Mouse (Mus musculus) intestine, postnatal 0 days (tissue): ENCODE results near the gene Cst8. TPM values are rescaled to one million over a fixed set of nuclear protein-coding genes. Genes with fewer than 3 reads are reported as not detected.
"Not testable (repeated sequence)": the region's sequence is repeated elsewhere in the genome, so short reads cannot be mapped to it uniquely, and the experiment has no call there.

ENCODE experiments used
- ATAC-seq: fragments of 200-750 bp; cut with Nextera tagmentation; 2 replicates; pipeline ENCODE4 v1.8.0; 2017; ENCODE audit warnings: mild to moderate bottlenecking, moderate TSS enrichment, moderate library complexity
- H3K27ac ChIP-seq: fragments of 300-500 bp; sonication (generic); 2 replicates; pipeline ENCODE4 v1.5.1; 2014; ENCODE audit warnings: mild to moderate bottlenecking, low read depth, low read length, moderate library complexity
- H3K27me3 ChIP-seq: fragments of 300-500 bp; sonication (generic); replicated peaks from 2 replicates; pipeline ENCODE4 v1.6.1; 2014; ENCODE audit warnings: low read length, mixed read lengths; ENCODE audit not compliant: control insufficient read depth, insufficient read depth
- H3K36me3 ChIP-seq: fragments of 300-500 bp; sonication (generic); 2 replicates; pipeline ENCODE4 v1.6.1; 2014; ENCODE audit warnings: mild to moderate bottlenecking, moderate library complexity; ENCODE audit not compliant: control insufficient read depth, insufficient read depth
- H3K4me1 ChIP-seq: fragments of 300-500 bp; sonication (generic); replicated peaks from 2 replicates; pipeline ENCODE4 v1.6.1; 2014; ENCODE audit warnings: antibody characterized with exemption, low read length, mixed read lengths; ENCODE audit not compliant: control insufficient read depth, insufficient read depth
- H3K4me2 ChIP-seq: fragments of 300-500 bp; sonication (generic); replicated peaks from 2 replicates; pipeline ENCODE4 v1.6.1; 2014; ENCODE audit warnings: low read depth, mild to moderate bottlenecking, moderate library complexity
- H3K4me3 ChIP-seq: fragments of 300-500 bp; sonication (generic); 2 replicates; pipeline ENCODE4 v1.5.1; 2014; ENCODE audit warnings: low read depth, low read length
- H3K9ac ChIP-seq: fragments of 300-500 bp; sonication (generic); 2 replicates; pipeline ENCODE4 v1.6.1; 2014; ENCODE audit warnings: mild to moderate bottlenecking, low read depth, low read length
- H3K9me3 ChIP-seq: fragments of 300-500 bp; sonication (generic); 2 replicates; pipeline ENCODE4 v1.6.1; 2016; ENCODE audit warnings: mixed run types; ENCODE audit not compliant: control insufficient read depth
- CTCF ChIP-seq: sonication (generic); IDR thresholded peaks from 2 replicates; pipeline ENCODE4 v1.5.1; 2016; ENCODE audit warnings: low read depth, mild to moderate bottlenecking, control low read depth, antibody characterized with exemption, moderate library complexity
- WGBS: fragments of 180-500 bp; shearing (Covaris S2); extraction: QIAGEN DNeasy Blood & Tissue Kit; methylation state at CpG from one replicate; pipeline ENCODE4 v1.1.7; 2014; 5-methylcytosine and 5-hydroxymethylcytosine counted together
- polyA plus RNA-seq: library from polyadenylated mRNA; unstranded; fragments of >200 nt; fragmentation: Nextera tagmentation; extraction: Ambion mirVana; gene quantifications from 2 replicates; pipeline ENCODE4 v1.2.1, GENCODE M21; 2015

Cst8 gene
- polyA plus RNA-seq = not detected in 2 replicates

GRCm38 (mm10) chr2:148798485-148798884 is at the start of gene Cst8:
Gene Cst8, plus strand, starts transcription at chr2:148798785.
- no peak for ATAC-seq
- no peak within 1 kb of the TSS for H3K4me3 ChIP-seq
- no peak for TF ChIP-seq CTCF
- H3K4me2 ChIP-seq = no peak within 1 kb of the TSS
- H3K9ac ChIP-seq = no peak within 1 kb of the TSS
- H3K4me1 ChIP-seq = no peaks in the 10 kb centered on the region
- no peak within 1 kb of the TSS for H3K27ac ChIP-seq
- 81% methylated on average over 1 of the region's 1 CpGs for WGBS
- no peaks in the 10 kb centered on the region for H3K36me3 ChIP-seq
- no peaks in the 10 kb centered on the region for H3K9me3 ChIP-seq
- H3K27me3 ChIP-seq = no peaks in the 10 kb centered on the region

GRCm38 (mm10) chr2:148750058-148750457 is 48.5 kb upstream of the Cst8 start, which contains the start of gene Cstl1:
Gene Cstl1, plus strand, starts transcription at chr2:148750358.
- Histone ChIP-seq H3K9ac (no peak within 1 kb of the TSS), H3K36me3 (no peaks in the 10 kb centered on the region), H3K27ac (no peak within 1 kb of the TSS), H3K4me2 (no peak within 1 kb of the TSS), H3K27me3 (no peaks in the 10 kb centered on the region), H3K4me3 (no peak within 1 kb of the TSS), H3K4me1 (no peaks in the 10 kb centered on the region), H3K9me3 (no peaks in the 10 kb centered on the region)
- WGBS = 76% methylated on average over 1 of the region's 1 CpGs
- TF ChIP-seq CTCF = no peak
- no peak for ATAC-seq

- peak overlapping the region; percentile 32; the same call in 1 of the 2 replicates for H3K4me3 ChIP-seq
- peak overlapping the region; percentile 63 for H3K4me2 ChIP-seq
- no peaks in the 10 kb centered on the region for H3K36me3 ChIP-seq
- H3K9me3 ChIP-seq = no peaks in the 10 kb centered on the region
- no peaks in the 10 kb centered on the region for H3K4me1 ChIP-seq
- 13% methylated on average over 15 of the region's 15 CpGs for WGBS
- H3K9ac ChIP-seq = no peak overlapping the region
- no peaks in the 10 kb centered on the region for H3K27me3 ChIP-seq
- H3K27ac ChIP-seq = no peak overlapping the region
- ATAC-seq = peak; percentile 78
- TF ChIP-seq CTCF = peak; percentile 82
Measured at GRCm38 (mm10) chr2:148751893-148752813, 46.4 kb upstream of the Cst8 start.

- Histone ChIP-seq H3K4me2 (no peak overlapping the region), H3K9ac (no peak overlapping the region), H3K4me3 (no peak overlapping the region), H3K27ac (no peak overlapping the region), H3K36me3 (no peaks in the 10 kb centered on the region), H3K27me3 (no peaks in the 10 kb centered on the region), H3K4me1 (no peaks in the 10 kb centered on the region), H3K9me3 (no peaks in the 10 kb centered on the region)
- ATAC-seq = no peak
- 67% methylated on average over 1 of the region's 1 CpGs for WGBS
- TF ChIP-seq CTCF = no peak
Measured at GRCm38 (mm10) chr2:148754310-148754846, 44.2 kb upstream of the Cst8 start.

GRCm38 (mm10) chr2:148763648-148764388 is 34.8 kb upstream of the Cst8 start:
- WGBS = 100% methylated on average over 1 of the region's 1 CpGs
- no peak for ATAC-seq

GRCm38 (mm10) chr2:148771397-148771796 is 27.2 kb upstream of the Cst8 start, which contains the start of gene Cst11:
Gene Cst11, minus strand, starts transcription at chr2:148771497.
- not testable (repeated sequence) for ATAC-seq, H3K4me3 ChIP-seq, H3K27me3 ChIP-seq, H3K9ac ChIP-seq, H3K27ac ChIP-seq, H3K4me1 ChIP-seq, H3K36me3 ChIP-seq, H3K9me3 ChIP-seq, H3K4me2 ChIP-seq
- 90% methylated on average over 4 of the region's 4 CpGs for WGBS

More at GRCm38 (mm10) chr2:148763648-148764388, 34.8 kb upstream of the Cst8 start:
- Histone ChIP-seq H3K4me2 (no peak overlapping the region), H3K27me3 (no peaks in the 10 kb centered on the region), H3K4me1 (no peaks in the 10 kb centered on the region), H3K36me3 (no peaks in the 10 kb centered on the region), H3K9ac (no peak overlapping the region), H3K4me3 (no peak overlapping the region), H3K27ac (no peak overlapping the region), H3K9me3 (no peaks in the 10 kb centered on the region)
- TF ChIP-seq CTCF = no peak
